Mouse (Mus musculus) midbrain, embryonic 13.5 days (tissue): Measurements from ENCODE around the gene Dbnl. TPM values are rescaled to one million over a fixed set of nuclear protein-coding genes. Genes with fewer than 3 reads are reported as not detected.

Experiments
- ATAC-seq: fragments of 200-750 bp; cut with Nextera tagmentation; 2 replicates; pipeline ENCODE4 v1.8.0; 2017; ENCODE audit warnings: mild to moderate bottlenecking, moderate TSS enrichment, moderate library complexity
- H3K27ac ChIP-seq: fragments of 300-500 bp; sonication (generic); 2 replicates; pipeline ENCODE4 v1.5.1; 2015; ENCODE audit warnings: inconsistent platforms, mild to moderate bottlenecking, moderate library complexity
- H3K27me3 ChIP-seq: fragments of 300-500 bp; sonication (generic); 2 replicates; pipeline ENCODE4 v1.6.1; 2015; ENCODE audit warnings: mild to moderate bottlenecking, inconsistent platforms
- H3K36me3 ChIP-seq: fragments of 300-500 bp; sonication (generic); 2 replicates; pipeline ENCODE4 v1.6.1; 2015; ENCODE audit warnings: mild to moderate bottlenecking, inconsistent platforms
- H3K4me1 ChIP-seq: fragments of 300-500 bp; sonication (generic); replicated peaks from 2 replicates; pipeline ENCODE4 v1.6.1; 2015; ENCODE audit warnings: inconsistent platforms
- H3K4me2 ChIP-seq: fragments of 300-500 bp; sonication (generic); replicated peaks from 2 replicates; pipeline ENCODE4 v1.6.1; 2015; ENCODE audit warnings: moderate library complexity, mild to moderate bottlenecking, inconsistent platforms
- H3K4me3 ChIP-seq: fragments of 300-500 bp; sonication (generic); replicated peaks from 2 replicates; pipeline ENCODE4 v1.5.1; 2015; ENCODE audit warnings: mild to moderate bottlenecking, inconsistent platforms
- H3K9ac ChIP-seq: fragments of 300-500 bp; sonication (generic); replicated peaks from 2 replicates; pipeline ENCODE4 v1.6.1; 2015; ENCODE audit warnings: mild to moderate bottlenecking, inconsistent platforms
- H3K9me3 ChIP-seq: fragments of 300-500 bp; sonication (generic); 2 replicates; pipeline ENCODE4 v1.6.1; 2016; ENCODE audit warnings: mild to moderate bottlenecking, inconsistent platforms
- WGBS: fragments of 180-500 bp; shearing (Covaris S2); methylation state at CpG from one replicate; pipeline ENCODE4 v1.1.7; 2015; 5-methylcytosine and 5-hydroxymethylcytosine counted together
- polyA plus RNA-seq: library from polyadenylated mRNA; unstranded; fragments of >200 nt; fragmentation: Nextera tagmentation; extraction: Ambion mirVana; gene quantifications from 2 replicates; pipeline ENCODE4 v1.2.1, GENCODE M21; 2015

The Dbnl gene
- polyA plus RNA-seq, 1 experiment from 2014 or later, result 155 TPM

- Histone ChIP-seq H3K4me2 (no peak overlapping the region), H3K27me3 (no peaks in the 10 kb centered on the region), H3K27ac (no peak overlapping the region), H3K4me1 (peaks cover 9% of the 10 kb centered on the region), H3K36me3 (no peaks in the 10 kb centered on the region), H3K9ac (no peak overlapping the region), H3K4me3 (no peak overlapping the region), H3K9me3 (no peaks in the 10 kb centered on the region)
- ATAC-seq, result no peak
- WGBS, result 78% methylated on average over 7 of the region's 7 CpGs
Measured at GRCm38 (mm10) chr11:5846639-5847345, 58.5 kb downstream of the Dbnl start.

- peak; percentile 74 for ATAC-seq
- Histone ChIP-seq H3K4me1 (peaks cover 9% of the 10 kb centered on the region), H3K36me3 (no peaks in the 10 kb centered on the region), H3K9me3 (no peaks in the 10 kb centered on the region), H3K4me2 (no peak overlapping the region), H3K27me3 (no peaks in the 10 kb centered on the region), H3K27ac (no peak overlapping the region), H3K4me3 (no peak overlapping the region), H3K9ac (no peak overlapping the region; the same call in 1 of the 2 replicates)
- WGBS, result 38% methylated on average over 6 of the region's 6 CpGs
Measured at GRCm38 (mm10) chr11:5848741-5849140, 60.5 kb downstream of the Dbnl start.

GRCm38 (mm10) chr11:5849316-5849715 lies 61.0 kb downstream of the Dbnl start:
- Histone ChIP-seq H3K4me3 (no peak overlapping the region), H3K27ac (no peak overlapping the region)
- ATAC-seq, result no peak; the same call in 1 of the 2 replicates

GRCm38 (mm10) chr11:5850452-5850851 lies 62.2 kb downstream of the Dbnl start:
- no peaks in the 10 kb centered on the region for H3K36me3 ChIP-seq
- WGBS, result 83% methylated on average over 5 of the region's 5 CpGs
- peaks cover 9% of the 10 kb centered on the region for H3K4me1 ChIP-seq
- no peak overlapping the region for H3K9ac ChIP-seq
- no peak overlapping the region for H3K4me3 ChIP-seq
- no peaks in the 10 kb centered on the region for H3K27me3 ChIP-seq
- H3K27ac ChIP-seq, result no peak overlapping the region
- ATAC-seq, result no peak
- no peaks in the 10 kb centered on the region for H3K9me3 ChIP-seq
- H3K4me2 ChIP-seq, result no peak overlapping the region

More at GRCm38 (mm10) chr11:5849316-5849715, 61.0 kb downstream of the Dbnl start:
- WGBS, result 44% methylated on average over 1 of the region's 2 CpGs
- no peaks in the 10 kb centered on the region for H3K9me3 ChIP-seq
- H3K36me3 ChIP-seq, result no peaks in the 10 kb centered on the region
- H3K27me3 ChIP-seq, result no peaks in the 10 kb centered on the region
- H3K9ac ChIP-seq, result 0 out of 2 replicates have a peak overlapping the region, but pooled peaks have one; percentile 1
- H3K4me1 ChIP-seq, result peaks cover 9% of the 10 kb centered on the region
- no peak overlapping the region for H3K4me2 ChIP-seq

Other genes with a start within 250 kb of the Dbnl start
- 13.3 and 15.3 TPM in 2 replicates for gene Ccdc117, start 246.3 kb upstream of the Dbnl start, polyA plus RNA-seq
- not detected in 2 replicates for gene Ankrd36, start 218.8 kb upstream of the Dbnl start, polyA plus RNA-seq
- 160 and 177 TPM in 2 replicates for gene Mrps24, start 72.8 kb upstream of the Dbnl start, polyA plus RNA-seq
- gene Urgcp, start 26.1 kb upstream of the Dbnl start, polyA plus RNA-seq, result 24.9 and 26.5 TPM in 2 replicates
- gene Pgam2, start 15.2 kb downstream of the Dbnl start, polyA plus RNA-seq, result 2.3 and 2.6 TPM in 2 replicates
- gene Polm, start 49.5 kb downstream of the Dbnl start, polyA plus RNA-seq, result 6.5 and 8.2 TPM in 2 replicates
- 9.4 and 10.6 TPM in 2 replicates for gene Aebp1, start 73.5 kb downstream of the Dbnl start, polyA plus RNA-seq
- 55.4 and 63.0 TPM in 2 replicates for gene Pold2, start 89.8 kb downstream of the Dbnl start, polyA plus RNA-seq
- gene Myl7, start 110.3 kb downstream of the Dbnl start, polyA plus RNA-seq, result 0.39 and 0.50 TPM in 2 replicates
- 6.1 and 6.8 TPM in 2 replicates for gene Gck, start 161.6 kb downstream of the Dbnl start, polyA plus RNA-seq
- gene Ykt6, start 167.2 kb downstream of the Dbnl start, polyA plus RNA-seq, result 78.8 and 84.0 TPM in 2 replicates